Mouse (Mus musculus) heart, embryonic 16.5 days (tissue): ENCODE results near the gene Mthfd1l. TPM values are rescaled to one million over a fixed set of nuclear protein-coding genes. Genes with fewer than 3 reads are reported as not detected.

Experiments used
- ATAC-seq: fragments of 200-750 bp; cut with Nextera tagmentation; replicated peaks from 2 replicates; pipeline ENCODE4 v1.8.0; 2017; ENCODE audit warnings: moderate number of reproducible peaks; ENCODE audit not compliant: insufficient read depth, low FRiP score; ENCODE audit errors: extremely low read depth
- H3K27ac ChIP-seq: fragments of 300-500 bp; sonication (generic); 2 replicates; pipeline ENCODE4 v1.5.1; 2014; ENCODE audit warnings: mild to moderate bottlenecking, low read length, control low read depth, moderate library complexity
- H3K27me3 ChIP-seq: fragments of 300-500 bp; sonication (generic); 2 replicates; pipeline ENCODE4 v1.6.1; 2014; ENCODE audit warnings: low read length, mixed read lengths; ENCODE audit not compliant: control insufficient read depth, insufficient read depth
- H3K36me3 ChIP-seq: fragments of 300-500 bp; sonication (generic); 2 replicates; pipeline ENCODE4 v1.6.1; 2014; ENCODE audit not compliant: control insufficient read depth, insufficient read depth
- H3K4me1 ChIP-seq: fragments of 300-500 bp; sonication (generic); 2 replicates; pipeline ENCODE4 v1.6.1; 2014; ENCODE audit warnings: low read length, mixed read lengths; ENCODE audit not compliant: control insufficient read depth, insufficient read depth
- H3K4me2 ChIP-seq: fragments of 300-500 bp; sonication (generic); 2 replicates; pipeline ENCODE4 v1.6.1; 2014; ENCODE audit warnings: low read depth, mild to moderate bottlenecking, control low read depth, low read length
- H3K4me3 ChIP-seq: fragments of 300-500 bp; sonication (generic); 2 replicates; pipeline ENCODE4 v1.5.1; 2014; ENCODE audit warnings: mild to moderate bottlenecking, control low read depth, low read length
- H3K9ac ChIP-seq: fragments of 300-500 bp; sonication (generic); 2 replicates; pipeline ENCODE4 v1.6.1; 2014; ENCODE audit warnings: low read length, control low read depth
- H3K9me3 ChIP-seq: fragments of 300-500 bp; sonication (generic); replicated peaks from 2 replicates; pipeline ENCODE4 v1.6.1; 2016; ENCODE audit warnings: low read length; ENCODE audit not compliant: control insufficient read depth
- WGBS: fragments of 180-500 bp; shearing (Covaris S2); extraction: QIAGEN DNeasy Blood & Tissue Kit; methylation state at CpG from one replicate; pipeline ENCODE4 v1.1.7; 2014; 5-methylcytosine and 5-hydroxymethylcytosine counted together
- polyA plus RNA-seq: library from polyadenylated mRNA; unstranded; fragments of >200 nt; fragmentation: Nextera tagmentation; extraction: Ambion mirVana; gene quantifications from 2 replicates; pipeline ENCODE4 v1.2.1, GENCODE M21; 2015

Gene Mthfd1l
- polyA plus RNA-seq, 1 experiment from 2014 or later: 10.1 TPM

DNA sequence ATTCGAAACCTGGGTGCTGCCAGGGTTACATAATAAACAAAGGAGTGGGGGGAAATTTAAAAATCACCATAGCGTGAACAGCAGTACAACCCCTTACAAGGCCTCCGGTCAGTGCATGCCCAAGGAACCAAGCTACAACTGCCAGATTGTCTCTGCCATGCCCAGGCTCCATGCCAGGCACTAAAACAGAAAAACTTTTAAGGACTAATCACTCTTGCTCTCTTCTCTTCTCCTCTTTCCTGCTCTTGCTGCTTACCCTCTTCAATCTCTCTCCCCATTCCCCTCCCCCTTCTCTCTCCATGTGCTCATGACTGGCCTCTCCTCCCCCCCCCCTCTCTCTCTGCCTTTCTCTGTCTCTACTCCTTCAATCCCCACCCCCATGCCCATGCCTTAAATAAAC is 190.1 kb downstream of the Mthfd1l start:
- H3K36me3 ChIP-seq: no peaks in the 10 kb centered on the region
- H3K27me3 ChIP-seq: no peaks in the 10 kb centered on the region
- no peaks in the 10 kb centered on the region for H3K9me3 ChIP-seq
- peaks cover 13% of the 10 kb centered on the region for H3K4me1 ChIP-seq
- ATAC-seq: no peak
- H3K4me2 ChIP-seq: no peak overlapping the region
- 65% methylated on average over 3 of the region's 3 CpGs for WGBS
- H3K4me3 ChIP-seq: no peak overlapping the region
- no peak overlapping the region; the same call in 1 of the 2 replicates for H3K27ac ChIP-seq
- no peak overlapping the region for H3K9ac ChIP-seq

DNA sequence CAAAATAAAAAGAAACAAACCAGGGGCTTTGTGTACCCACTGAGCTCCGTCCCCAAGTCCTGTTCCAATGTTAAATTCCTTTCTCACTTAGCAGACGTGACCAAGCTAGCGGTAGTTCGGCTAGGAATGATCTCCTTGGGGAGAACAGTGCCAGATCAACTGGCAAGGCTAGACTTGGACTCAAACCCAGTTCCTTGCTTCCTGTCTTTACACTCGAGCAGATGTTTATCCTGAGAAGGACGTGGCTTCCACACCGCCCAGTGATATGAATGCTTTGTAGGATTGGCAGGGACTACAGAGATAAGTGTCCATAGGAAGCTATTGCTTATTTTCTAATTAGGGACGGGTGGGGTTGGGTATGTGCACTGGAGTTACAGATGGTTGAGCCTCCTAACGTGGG is 191.8 kb downstream of the Mthfd1l start:
- H3K9ac ChIP-seq: no peak overlapping the region
- H3K9me3 ChIP-seq: no peaks in the 10 kb centered on the region
- no peak overlapping the region for H3K4me3 ChIP-seq
- no peak overlapping the region for H3K27ac ChIP-seq
- H3K4me2 ChIP-seq: no peak overlapping the region
- WGBS: 74% methylated on average over 9 of the region's 9 CpGs
- no peak for ATAC-seq
- peaks cover 16% of the 10 kb centered on the region for H3K4me1 ChIP-seq
- H3K36me3 ChIP-seq: no peaks in the 10 kb centered on the region
- no peaks in the 10 kb centered on the region for H3K27me3 ChIP-seq

DNA sequence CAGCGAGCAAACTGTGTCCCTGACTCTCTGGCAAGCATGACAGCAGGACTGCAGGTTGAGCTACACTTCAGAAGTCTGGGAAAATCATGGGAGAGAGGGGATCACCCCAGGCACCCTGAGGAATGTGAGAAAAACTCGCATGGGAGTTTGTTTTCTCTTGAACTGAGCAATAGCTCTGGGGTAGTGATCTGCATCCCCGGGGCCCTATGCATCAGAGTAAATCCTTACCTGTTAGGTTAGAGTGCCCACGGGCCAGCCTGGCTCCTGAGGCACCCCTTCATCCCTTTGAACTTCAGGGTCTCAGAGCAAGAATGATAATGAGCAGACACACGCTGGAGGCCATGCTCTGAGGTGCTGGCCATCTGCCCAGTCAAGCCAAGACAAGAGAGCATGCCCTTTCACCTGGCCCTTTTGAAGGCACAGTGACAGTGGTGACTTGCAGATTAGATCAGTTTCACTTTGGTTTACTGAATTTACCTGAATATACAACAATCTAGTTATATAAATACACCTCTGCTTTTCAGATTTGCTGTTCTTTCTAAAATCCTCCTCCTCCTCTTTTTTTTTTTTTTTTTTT is 195.4 kb downstream of the Mthfd1l start:
- no peak overlapping the region for H3K9ac ChIP-seq
- no peaks in the 10 kb centered on the region for H3K36me3 ChIP-seq
- H3K9me3 ChIP-seq: no peaks in the 10 kb centered on the region
- no peak for ATAC-seq
- WGBS: 29% methylated on average over 5 of the region's 5 CpGs
- peaks cover 4% of the 10 kb centered on the region; the same call in 1 of the 2 replicates for H3K4me1 ChIP-seq
- H3K4me3 ChIP-seq: no peak overlapping the region
- no peak overlapping the region for H3K27ac ChIP-seq
- no peaks in the 10 kb centered on the region for H3K27me3 ChIP-seq
- H3K4me2 ChIP-seq: no peak overlapping the region

DNA sequence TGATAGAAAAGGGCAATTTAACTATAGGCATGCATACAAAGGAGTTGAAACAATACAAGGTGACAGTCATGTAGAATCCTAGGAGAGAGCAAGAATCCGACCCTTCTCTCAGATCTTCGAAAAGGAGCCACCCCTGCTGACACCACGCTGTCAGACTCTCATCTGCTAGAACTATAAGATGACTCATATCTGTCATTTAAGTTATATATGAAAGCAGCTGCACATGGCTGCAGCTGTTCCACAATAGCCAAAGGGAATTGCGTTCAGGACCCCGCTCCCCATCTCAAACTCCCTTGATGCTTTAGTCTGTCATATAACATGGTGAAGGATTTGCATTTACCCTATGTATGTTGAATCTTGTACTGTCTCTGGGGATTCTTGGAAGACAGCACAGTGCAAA is 201.3 kb downstream of the Mthfd1l start:
- no peak overlapping the region for H3K27ac ChIP-seq
- no peaks in the 10 kb centered on the region for H3K36me3 ChIP-seq
- 77% methylated on average over 5 of the region's 5 CpGs for WGBS
- no peak overlapping the region for H3K9ac ChIP-seq
- no peaks in the 10 kb centered on the region for H3K27me3 ChIP-seq
- peaks cover 2% of the 10 kb centered on the region; the same call in 1 of the 2 replicates for H3K4me1 ChIP-seq
- no peak for ATAC-seq
- H3K4me2 ChIP-seq: no peak overlapping the region
- H3K4me3 ChIP-seq: no peak overlapping the region
- no peaks in the 10 kb centered on the region for H3K9me3 ChIP-seq

DNA sequence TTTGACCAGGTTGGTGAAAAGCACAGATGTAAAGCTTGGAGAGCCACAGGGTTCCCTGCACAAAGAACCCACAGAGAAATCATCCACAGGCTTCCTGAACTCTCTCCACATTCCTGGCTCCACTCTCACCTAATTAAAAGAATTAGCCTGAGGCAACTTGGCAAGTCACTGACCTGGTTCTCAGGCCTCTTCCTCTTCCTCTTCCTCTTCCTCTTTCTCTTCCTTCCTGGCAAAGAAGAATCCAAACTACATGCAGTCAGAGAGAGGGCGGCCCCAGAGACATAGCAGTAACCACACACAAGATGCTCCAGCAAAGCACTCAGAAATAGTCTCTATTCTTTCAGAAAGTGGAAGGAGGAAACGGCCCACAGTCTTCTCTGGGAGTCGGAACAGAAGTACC is 201.8 kb downstream of the Mthfd1l start:
- ATAC-seq: no peak
- 64% methylated on average over 3 of the region's 3 CpGs for WGBS
- Histone ChIP-seq H3K27ac (0 out of 2 replicates have a peak overlapping the region, but pooled peaks have one; percentile 14), H3K4me3 (no peak overlapping the region), H3K4me2 (no peak overlapping the region), H3K9me3 (no peaks in the 10 kb centered on the region), H3K27me3 (no peaks in the 10 kb centered on the region), H3K36me3 (no peaks in the 10 kb centered on the region), H3K9ac (no peak overlapping the region), H3K4me1 (peaks cover 2% of the 10 kb centered on the region; the same call in 1 of the 2 replicates)

DNA sequence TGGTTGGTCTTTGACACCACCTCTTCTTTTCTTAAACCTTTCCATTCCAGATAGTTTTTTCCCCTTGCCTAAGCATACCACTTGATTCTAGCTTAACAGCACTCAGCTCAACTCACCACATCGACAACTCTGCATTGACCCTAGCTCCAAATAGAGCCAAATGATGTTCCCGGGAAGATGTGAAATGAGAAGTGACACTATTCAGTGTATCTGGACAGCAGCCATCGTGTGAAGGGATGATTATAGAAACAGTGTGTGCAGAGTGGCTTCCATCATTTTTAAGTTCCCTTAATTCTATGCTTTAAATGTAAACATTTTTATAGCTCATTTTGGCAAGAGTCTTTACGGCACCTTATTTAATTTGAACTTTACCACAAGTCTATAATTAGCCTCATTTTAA is 204.4 kb downstream of the Mthfd1l start:
- Histone ChIP-seq H3K9me3 (no peaks in the 10 kb centered on the region), H3K36me3 (no peaks in the 10 kb centered on the region), H3K9ac (no peak overlapping the region), H3K27ac (no peak overlapping the region), H3K4me1 (peaks cover 2% of the 10 kb centered on the region; the same call in 1 of the 2 replicates), H3K4me2 (no peak overlapping the region), H3K4me3 (no peak overlapping the region), H3K27me3 (no peaks in the 10 kb centered on the region)
- WGBS: 79% methylated on average over 4 of the region's 4 CpGs
- ATAC-seq: no peak

DNA sequence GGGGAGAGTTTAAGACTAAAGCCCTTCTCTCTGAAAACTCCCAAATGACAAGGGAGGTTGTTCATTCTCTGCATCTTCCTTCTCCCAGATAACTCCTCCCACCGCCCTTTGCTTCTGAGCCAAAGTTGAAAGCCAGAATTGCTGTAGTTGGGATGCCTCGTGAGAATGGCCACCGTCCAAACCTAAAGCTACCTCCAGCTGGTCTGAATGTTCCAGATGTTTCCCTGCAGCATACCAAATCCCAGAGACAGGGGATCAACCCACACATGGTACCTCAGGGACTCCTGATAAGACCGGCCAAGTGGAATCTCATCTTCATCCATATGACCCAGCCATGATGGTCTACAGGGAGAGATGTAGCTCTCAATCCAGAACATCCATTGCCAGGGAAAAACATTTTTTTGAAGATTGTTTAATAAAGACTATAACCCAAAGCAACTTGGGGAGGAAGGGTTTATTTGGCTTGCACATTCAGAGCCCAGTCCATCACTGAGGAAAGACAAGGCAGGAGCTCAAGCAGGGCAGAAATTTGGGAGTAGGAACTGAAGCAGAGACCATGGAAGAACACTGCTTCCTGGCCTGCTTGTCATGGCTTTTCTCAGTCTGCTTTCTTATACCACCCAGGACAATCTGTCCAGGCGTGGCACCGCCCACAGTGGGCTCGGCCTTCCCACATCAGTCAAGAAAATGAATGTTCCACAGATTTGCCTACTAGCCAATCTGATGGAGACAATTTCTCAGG is 206.3 kb downstream of the Mthfd1l start:
- WGBS: 72% methylated on average over 7 of the region's 7 CpGs
- ATAC-seq: peak; percentile 47

DNA sequence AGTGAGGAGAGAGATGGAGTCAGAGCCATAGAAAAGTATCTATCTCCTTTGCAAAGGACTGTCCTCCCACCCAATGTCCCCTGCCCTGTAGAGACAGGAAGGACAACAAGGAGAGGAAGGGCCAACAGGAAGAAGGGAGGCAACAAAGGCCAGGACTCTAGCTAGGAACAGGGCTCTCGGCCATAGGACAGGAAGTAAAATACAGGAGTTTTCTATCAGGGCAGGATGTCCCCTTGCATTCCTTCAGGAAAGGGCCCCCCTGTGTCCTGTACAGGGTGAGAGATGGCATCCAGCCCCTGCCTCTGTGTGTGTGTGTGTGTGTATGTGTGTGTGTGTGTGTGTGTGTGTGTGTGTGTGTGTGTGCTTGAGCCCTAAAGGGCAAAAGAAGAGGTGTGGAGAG is 209.0 kb downstream of the Mthfd1l start:
- H3K4me1 ChIP-seq: peaks cover 9% of the 10 kb centered on the region
- H3K36me3 ChIP-seq: no peaks in the 10 kb centered on the region
- 40% methylated on average over 1 of the region's 1 CpGs for WGBS
- H3K27me3 ChIP-seq: no peaks in the 10 kb centered on the region
- ATAC-seq: peak; percentile 70
- peak overlapping the region; percentile 52 for H3K27ac ChIP-seq
- no peak overlapping the region for H3K4me2 ChIP-seq
- no peak overlapping the region for H3K4me3 ChIP-seq
- H3K9me3 ChIP-seq: no peaks in the 10 kb centered on the region
- H3K9ac ChIP-seq: no peak overlapping the region

More for the DNA sequence above, 206.3 kb downstream of the Mthfd1l start:
- Histone ChIP-seq H3K9ac (no peak overlapping the region), H3K4me2 (no peak overlapping the region), H3K4me3 (no peak overlapping the region), H3K4me1 (peaks cover 4% of the 10 kb centered on the region), H3K27ac (no peak overlapping the region), H3K9me3 (no peaks in the 10 kb centered on the region), H3K36me3 (no peaks in the 10 kb centered on the region), H3K27me3 (no peaks in the 10 kb centered on the region)

DNA sequence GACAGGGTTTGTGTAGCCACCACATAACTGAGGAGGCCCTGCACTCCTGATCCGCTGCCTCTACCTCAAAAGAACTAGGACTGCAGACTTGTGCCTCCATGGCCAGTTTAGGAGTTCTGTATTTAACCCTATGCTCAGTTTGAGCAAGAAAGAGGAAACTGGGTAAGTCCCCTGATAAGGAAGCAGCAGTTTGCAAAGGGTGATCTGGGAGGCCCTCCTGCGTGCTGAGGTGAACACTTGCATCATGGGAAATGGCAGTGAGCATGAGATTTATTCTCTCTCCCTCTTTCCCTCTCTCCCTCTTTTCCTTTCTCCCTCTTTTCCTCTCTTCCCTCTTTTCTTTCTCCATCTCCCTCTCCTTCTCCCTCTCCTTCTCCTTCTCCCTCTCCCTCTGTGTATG is 209.5 kb downstream of the Mthfd1l start:
- no peak overlapping the region for H3K9ac ChIP-seq
- H3K4me1 ChIP-seq: peaks cover 9% of the 10 kb centered on the region
- peak overlapping the region; percentile 52 for H3K27ac ChIP-seq
- H3K4me3 ChIP-seq: no peak overlapping the region
- no peak for ATAC-seq
- no peaks in the 10 kb centered on the region for H3K27me3 ChIP-seq
- 71% methylated on average over 2 of the region's 2 CpGs for WGBS
- no peak overlapping the region for H3K4me2 ChIP-seq
- H3K36me3 ChIP-seq: no peaks in the 10 kb centered on the region
- H3K9me3 ChIP-seq: no peaks in the 10 kb centered on the region
